Mouse (Mus musculus) brown adipose tissue, adult 24 weeks (tissue): ENCODE data around the gene Barx2. TPM values are rescaled to one million over a fixed set of nuclear protein-coding genes. Genes with fewer than 3 reads are reported as not detected.
A peak's percentile ranks its signal among the peaks of the same experiment; 100 is the strongest.
"Not testable (repeated sequence)": the region's sequence is repeated elsewhere in the genome, so short reads cannot be mapped to it uniquely, and the experiment has no call there.

ENCODE experiments used
- H3K27ac ChIP-seq: fragments of 200-500 bp; replicated peaks from 2 replicates; pipeline ENCODE4 v1.5.1; 2012; ENCODE audit warnings: low read depth, mild to moderate bottlenecking, low read length
- H3K4me1 ChIP-seq: fragments of 200-500 bp; 2 replicates; pipeline ENCODE4 v1.6.1; 2012; ENCODE audit warnings: low read length, mixed read lengths; ENCODE audit not compliant: control insufficient read depth, insufficient read depth, insufficient read length
- H3K4me3 ChIP-seq: fragments of 200-500 bp; 2 replicates; pipeline ENCODE4 v1.5.1; 2012; ENCODE audit warnings: low read depth, mild to moderate bottlenecking, low read length, moderate library complexity; ENCODE audit not compliant: insufficient read depth
- polyA plus RNA-seq: library from polyadenylated mRNA; stranded (reverse); fragments of >200 nt; gene quantifications from 2 replicates; pipeline ENCODE4 v1.2.4, GENCODE M21; 2012; ENCODE audit not compliant: missing spikeins, insufficient read depth, insufficient read length

The Barx2 gene
- polyA plus RNA-seq = not detected in 2 replicates

GRCm38 (mm10) chr9:31912921-31913738 lies at the start of gene Barx2:
Gene Barx2 (minus strand): TSS chr9:31913462.
- Histone ChIP-seq H3K4me1 (no peaks in the 10 kb centered on the region; the same call in 1 of the 2 replicates), H3K4me3 (peak within 1 kb of the TSS; percentile 32), H3K27ac (no peak within 1 kb of the TSS)

DNA sequence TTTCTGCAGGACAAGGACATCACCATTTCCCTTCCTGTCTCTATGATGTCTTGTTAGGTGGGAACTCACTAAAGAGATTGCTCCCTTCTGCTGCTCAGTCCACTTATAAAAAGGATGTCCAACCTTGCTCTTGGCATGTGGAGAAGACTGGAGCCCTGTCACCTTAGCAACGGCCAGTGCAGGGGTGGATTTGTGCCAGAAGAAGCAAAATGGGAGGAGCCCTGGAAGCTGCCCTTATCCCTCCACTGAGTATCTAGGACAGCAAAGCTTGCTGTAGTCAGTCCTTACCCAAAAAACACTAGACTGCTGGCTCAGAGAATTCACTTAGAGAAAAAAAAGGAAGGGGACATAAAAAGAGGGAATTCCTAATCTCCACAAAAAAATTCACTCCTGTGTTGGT lies 49.0 kb upstream of the Barx2 start:
- Histone ChIP-seq H3K4me1 (no peaks in the 10 kb centered on the region), H3K27ac (no peak overlapping the region), H3K4me3 (no peak overlapping the region)

GRCm38 (mm10) chr9:31960488-31960887 lies 47.2 kb upstream of the Barx2 start:
- Histone ChIP-seq H3K27ac (no peak overlapping the region), H3K4me3 (no peak overlapping the region), H3K4me1 (no peaks in the 10 kb centered on the region)

DNA sequence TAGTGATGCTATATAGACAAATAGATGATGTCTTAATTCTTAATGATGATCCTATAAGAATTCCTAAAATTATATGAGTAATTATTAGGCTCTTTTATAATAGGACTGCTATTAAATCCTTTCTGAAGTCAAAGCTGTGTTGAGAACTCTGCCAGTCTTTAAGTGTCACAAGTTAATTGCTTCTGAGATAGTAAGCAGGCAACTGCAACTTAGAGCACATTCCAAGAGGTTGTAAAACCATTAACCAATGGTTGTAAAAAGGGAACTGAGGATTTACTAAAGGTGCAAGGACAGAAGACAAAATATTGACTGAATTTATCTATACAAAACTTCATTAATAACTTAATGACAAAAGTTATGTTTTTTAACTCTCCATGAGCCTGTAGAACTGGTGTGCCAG lies 44.9 kb upstream of the Barx2 start:
- H3K4me1 ChIP-seq = no peaks in the 10 kb centered on the region
- no peak overlapping the region for H3K27ac ChIP-seq
- no peak overlapping the region for H3K4me3 ChIP-seq

GRCm38 (mm10) chr9:31950506-31950905 lies 37.2 kb upstream of the Barx2 start:
- no peaks in the 10 kb centered on the region for H3K4me1 ChIP-seq
- H3K27ac ChIP-seq = no peak overlapping the region
- no peak overlapping the region for H3K4me3 ChIP-seq

- Histone ChIP-seq H3K4me3 (no peak overlapping the region), H3K27ac (no peak overlapping the region), H3K4me1 (no peaks in the 10 kb centered on the region)
Observed at GRCm38 (mm10) chr9:31949031-31949430, 35.8 kb upstream of the Barx2 start.

GRCm38 (mm10) chr9:31947051-31947450 lies 33.8 kb upstream of the Barx2 start:
- Histone ChIP-seq H3K4me1 (no peaks in the 10 kb centered on the region), H3K4me3 (no peak overlapping the region), H3K27ac (no peak overlapping the region)

DNA sequence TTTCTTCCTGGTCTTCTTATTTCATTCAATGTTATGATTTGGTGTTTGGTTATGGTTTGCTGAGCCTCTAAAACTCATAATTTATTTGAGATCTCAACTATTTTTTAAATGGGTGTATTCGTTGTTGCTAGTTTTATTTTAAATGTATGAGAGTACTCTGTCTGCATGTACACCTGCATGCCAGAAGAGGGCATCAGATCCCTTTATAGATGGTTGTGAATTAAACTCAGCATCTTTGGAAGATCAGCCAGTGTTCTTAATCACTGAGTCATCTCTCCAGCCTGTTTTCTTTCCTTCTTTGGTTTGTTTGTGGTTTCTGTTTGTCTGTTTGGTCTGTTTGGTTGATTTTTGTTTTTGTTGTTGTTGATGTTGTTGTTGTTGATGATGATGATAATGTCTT lies 29.1 kb upstream of the Barx2 start:
- Histone ChIP-seq H3K4me1 (no peaks in the 10 kb centered on the region), H3K4me3 (no peak overlapping the region)

GRCm38 (mm10) chr9:31936486-31936885 lies 23.2 kb upstream of the Barx2 start:
- H3K4me3 ChIP-seq, H3K4me1 ChIP-seq, H3K27ac ChIP-seq: not testable (repeated sequence)

More for the DNA sequence above, 29.1 kb upstream of the Barx2 start:
- no peak overlapping the region for H3K27ac ChIP-seq

DNA sequence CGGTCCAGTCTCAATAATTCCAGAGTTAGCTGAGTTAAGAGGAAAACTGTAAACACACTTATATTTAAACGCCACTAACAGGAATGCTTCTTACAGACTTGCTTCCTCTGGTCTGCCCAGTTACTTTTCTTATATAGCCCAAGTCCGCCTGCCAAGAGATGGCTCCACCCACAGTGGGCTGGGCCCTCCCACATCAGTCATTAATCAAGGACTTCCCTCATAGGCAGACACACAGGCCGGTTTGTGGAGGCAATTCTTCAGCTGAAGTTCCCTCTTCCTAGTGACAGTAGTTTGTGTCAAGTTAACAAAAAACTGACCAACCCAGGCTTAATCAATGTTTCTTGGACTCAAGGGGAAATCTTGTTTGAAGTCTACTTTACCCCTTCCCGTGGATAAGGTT lies 18.4 kb upstream of the Barx2 start:
- H3K27ac ChIP-seq = no peak overlapping the region
- no peak overlapping the region for H3K4me3 ChIP-seq
- H3K4me1 ChIP-seq = no peaks in the 10 kb centered on the region

- H3K4me3 ChIP-seq = no peak overlapping the region
- H3K4me1 ChIP-seq = no peaks in the 10 kb centered on the region
- H3K27ac ChIP-seq = no peak overlapping the region
Observed at GRCm38 (mm10) chr9:31931255-31931654, 18.0 kb upstream of the Barx2 start.

GRCm38 (mm10) chr9:31926766-31927165 lies 13.5 kb upstream of the Barx2 start:
- Histone ChIP-seq H3K27ac (no peak overlapping the region), H3K4me3 (no peak overlapping the region), H3K4me1 (no peaks in the 10 kb centered on the region)

DNA sequence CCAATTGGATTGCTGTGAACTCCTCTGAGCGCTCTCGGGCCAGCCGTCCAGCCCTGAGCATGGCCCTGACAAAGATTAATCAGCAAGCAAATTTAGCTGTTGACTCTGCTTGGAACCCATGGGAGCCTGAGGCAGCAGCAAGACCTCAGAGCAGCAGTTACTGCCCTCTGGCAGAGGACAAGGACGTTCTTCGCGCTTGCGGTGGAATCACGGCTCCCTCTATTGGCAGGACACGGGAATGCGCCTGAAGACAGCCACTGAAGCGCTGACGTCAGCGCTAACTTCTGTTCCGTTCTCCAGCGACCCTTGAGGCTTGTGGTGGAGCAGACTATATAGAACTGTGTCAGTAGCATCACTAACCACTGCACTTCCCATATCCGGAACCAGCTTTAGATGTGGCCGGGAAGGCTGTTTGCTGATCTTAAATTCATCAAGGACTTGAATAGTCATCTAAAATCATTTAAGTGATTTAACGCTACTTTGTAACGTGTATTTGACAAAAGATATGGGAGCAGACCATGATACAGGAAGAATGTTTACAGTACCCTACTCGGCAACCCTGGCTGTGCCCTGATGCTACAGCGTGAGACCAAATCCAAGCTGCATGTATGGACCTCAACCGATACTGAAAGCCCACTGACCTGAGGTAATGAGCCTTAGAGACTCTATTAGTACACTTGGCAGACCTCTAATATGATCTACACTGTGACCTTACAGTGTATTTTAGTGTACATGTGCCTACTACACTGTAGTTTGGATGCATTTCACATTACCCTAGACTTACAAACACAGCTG lies 12.8 kb upstream of the Barx2 start:
- no peaks in the 10 kb centered on the region for H3K4me1 ChIP-seq
- H3K4me3 ChIP-seq = no peak overlapping the region
- no peak overlapping the region for H3K27ac ChIP-seq

- Histone ChIP-seq H3K4me3 (no peak overlapping the region), H3K27ac (no peak overlapping the region), H3K4me1 (no peaks in the 10 kb centered on the region)
Observed at GRCm38 (mm10) chr9:31923529-31923928, 10.3 kb upstream of the Barx2 start.

GRCm38 (mm10) chr9:31919802-31920201 lies 6.5 kb upstream of the Barx2 start:
- no peak overlapping the region for H3K4me3 ChIP-seq
- H3K4me1 ChIP-seq = no peaks in the 10 kb centered on the region; the same call in 1 of the 2 replicates
- H3K27ac ChIP-seq = no peak overlapping the region
